Mouse (Mus musculus): Measurements from ENCODE around the gene Kifc1. TPM values are rescaled to one million over a fixed set of nuclear protein-coding genes. Genes with fewer than 3 reads are reported as not detected.
"Not testable (repeated sequence)": the region's sequence is repeated elsewhere in the genome, so short reads cannot be mapped to it uniquely, and the experiment has no call there.

The Kifc1 gene
- total RNA-seq, 2 experiments from 2014 or later, result 30.5 to 31.0 TPM

DNA sequence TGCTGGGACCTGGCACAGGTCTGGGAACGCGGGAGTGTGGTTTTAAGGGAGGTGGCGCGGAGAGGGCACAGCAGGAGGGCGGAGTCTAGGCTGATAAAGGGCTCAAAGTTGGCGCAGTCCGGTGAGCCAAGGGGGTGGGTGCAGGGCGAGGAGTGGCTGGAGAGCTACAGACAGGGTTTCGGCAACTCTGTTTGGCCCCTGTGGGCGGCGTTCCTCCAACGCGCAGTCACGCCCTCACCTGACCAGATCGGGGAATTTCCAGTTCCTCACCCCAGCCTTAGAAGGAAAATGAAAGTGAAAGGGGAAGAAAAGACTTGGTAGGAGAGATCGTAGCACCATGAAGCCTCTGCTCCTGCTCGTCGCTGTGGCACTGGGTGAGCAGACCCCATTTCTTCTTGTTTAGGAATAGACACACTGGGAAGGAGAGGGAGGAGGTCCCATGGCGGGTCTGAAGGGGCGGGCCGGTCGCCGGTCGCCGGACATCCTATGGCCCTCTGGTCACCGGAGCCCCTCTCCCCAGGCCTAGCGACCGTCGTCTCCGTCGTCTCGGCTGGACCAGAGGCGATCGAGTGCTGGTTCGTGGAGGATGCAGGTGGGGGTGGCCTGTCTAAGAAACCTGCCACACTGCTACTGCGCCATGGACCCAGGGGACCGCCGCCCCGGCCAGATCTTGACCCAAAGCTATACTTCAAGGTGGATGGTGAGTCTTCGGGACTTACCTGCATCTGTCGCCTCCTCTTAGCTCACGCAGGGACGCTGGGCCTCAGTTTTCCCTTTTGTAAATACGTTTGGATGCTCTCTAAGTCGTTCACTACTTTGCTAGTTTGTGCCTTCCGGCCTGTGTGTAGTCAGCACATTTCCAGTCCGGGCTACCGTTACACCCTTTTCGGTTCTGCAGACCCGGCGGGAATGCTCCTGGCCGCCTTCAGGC, 29.2 kb upstream of the Kifc1 start:
- DNase-seq (ENCODE audit: low spot score in 2 of 2), result peak in 1 of 2 experiments; percentile 69

DNA sequence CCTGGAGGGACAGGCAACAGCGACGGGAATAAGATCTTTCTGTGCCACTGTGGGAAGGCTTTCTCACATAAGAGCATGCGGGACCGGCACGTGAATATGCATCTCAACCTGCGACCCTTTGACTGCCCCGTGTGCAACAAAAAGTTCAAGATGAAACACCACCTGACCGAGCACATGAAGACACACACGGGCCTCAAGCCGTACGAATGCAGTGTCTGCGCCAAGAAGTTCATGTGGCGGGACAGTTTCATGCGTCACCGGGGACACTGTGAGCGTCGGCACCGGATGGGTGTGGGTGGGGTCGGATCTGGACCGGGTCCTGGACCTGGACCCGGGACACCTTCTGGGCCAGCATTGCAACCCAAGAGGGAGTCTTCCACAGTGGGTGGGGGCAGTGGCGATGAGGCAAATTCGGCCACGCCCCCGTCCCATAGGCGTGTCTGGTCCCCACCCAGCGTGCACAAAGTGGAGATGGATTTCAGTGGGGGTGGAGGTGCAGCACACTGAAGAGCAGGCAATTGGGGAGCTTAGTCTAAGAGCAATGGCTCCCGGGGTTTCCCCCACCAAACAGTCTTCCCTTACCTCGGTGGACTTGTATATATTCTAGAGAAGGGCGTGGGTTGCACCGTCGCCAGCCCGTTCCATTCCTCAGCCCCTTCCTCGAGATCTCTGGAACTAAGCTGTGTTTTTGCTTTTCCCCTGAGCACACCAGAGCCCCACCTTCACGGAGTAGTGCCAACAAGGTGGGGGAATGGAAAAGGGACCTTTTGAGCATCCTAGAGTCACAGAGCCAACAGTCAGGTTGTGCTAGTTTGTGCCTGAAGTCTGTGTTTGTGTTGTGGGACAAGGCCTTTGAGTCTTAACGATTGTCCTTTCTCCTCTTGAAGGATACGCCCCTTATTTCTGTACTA, 28.1 kb upstream of the Kifc1 start:
- no peak for DNase-seq (ENCODE audit: low spot score in 2 of 2)

DNA sequence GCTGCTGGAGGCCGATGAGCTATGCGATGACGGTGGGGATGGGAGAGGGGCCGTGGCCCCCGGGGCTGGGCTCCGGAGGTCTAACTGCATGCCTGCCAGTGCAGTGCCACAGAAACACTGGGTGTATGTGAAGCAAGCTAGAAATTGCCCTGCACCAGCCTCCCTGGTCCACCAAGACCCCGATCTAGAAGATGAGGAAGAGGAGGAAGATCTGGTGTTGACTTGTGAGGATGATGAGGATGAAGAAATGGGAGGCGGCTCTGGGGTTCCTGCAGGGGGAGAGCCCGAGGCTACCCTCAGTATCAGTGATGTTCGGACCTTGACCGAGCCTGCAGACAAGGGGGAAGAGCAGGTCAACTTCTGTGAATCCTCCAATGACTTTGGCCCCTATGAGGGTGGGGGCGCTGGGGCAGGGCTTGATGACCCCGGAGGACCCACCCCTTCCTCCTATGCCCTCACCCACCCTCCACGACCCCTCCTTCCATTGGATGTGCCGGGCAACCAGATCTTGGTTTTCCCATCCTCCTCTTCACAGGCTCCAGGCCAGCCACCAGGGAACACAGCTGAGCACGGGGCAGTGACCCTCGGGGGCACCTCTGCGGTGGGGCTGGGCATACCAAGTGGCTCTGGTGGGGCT, 27.3 kb upstream of the Kifc1 start:
- DNase-seq (ENCODE audit: low spot score in 2 of 2), result no peak

- DNase-seq (ENCODE audit: low spot score in 2 of 2), result no peak
Observed at GRCm38 (mm10) chr17:33916847-33917655, 26.6 kb upstream of the Kifc1 start.

GRCm38 (mm10) chr17:33916294-33916693, 25.8 kb upstream of the Kifc1 start:
- no peak for DNase-seq (ENCODE audit: low spot score in 2 of 2)

GRCm38 (mm10) chr17:33915671-33916250, 25.3 kb upstream of the Kifc1 start, which contains the start of the genes Tapbp and Zbtb22:
Tapbp (plus strand) TSS chr17:33915899.
Zbtb22 (plus strand) TSS chr17:33915904.
- DNase-seq (ENCODE audit: low spot score in 2 of 2), result peak; percentile 82 to 90

DNA sequence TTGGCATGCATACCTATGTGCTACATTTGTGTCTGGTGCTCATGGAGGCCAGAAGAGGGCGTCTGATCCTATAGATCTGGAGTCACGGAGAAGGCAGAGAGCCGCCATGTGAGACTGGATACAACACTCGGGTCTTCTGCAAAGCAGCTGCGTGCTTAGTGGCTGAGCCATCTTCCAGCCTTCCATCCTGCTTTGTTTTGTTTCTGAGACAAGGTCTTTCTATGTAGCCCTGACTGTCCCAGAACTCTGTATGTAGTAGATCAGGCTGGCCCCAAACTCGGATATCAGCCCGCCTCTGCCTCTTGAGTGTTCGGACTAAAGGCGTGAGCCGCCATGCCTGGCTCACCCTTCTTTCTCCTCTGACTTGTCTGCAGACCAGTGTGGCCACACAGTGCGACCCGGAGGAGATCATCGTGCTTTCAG, 24.5 kb upstream of the Kifc1 start:
- DNase-seq (ENCODE audit: low spot score in 2 of 2), result no peak

GRCm38 (mm10) chr17:33913905-33914304, 23.4 kb upstream of the Kifc1 start:
- no peak for DNase-seq (ENCODE audit: low spot score in 2 of 2)

DNA sequence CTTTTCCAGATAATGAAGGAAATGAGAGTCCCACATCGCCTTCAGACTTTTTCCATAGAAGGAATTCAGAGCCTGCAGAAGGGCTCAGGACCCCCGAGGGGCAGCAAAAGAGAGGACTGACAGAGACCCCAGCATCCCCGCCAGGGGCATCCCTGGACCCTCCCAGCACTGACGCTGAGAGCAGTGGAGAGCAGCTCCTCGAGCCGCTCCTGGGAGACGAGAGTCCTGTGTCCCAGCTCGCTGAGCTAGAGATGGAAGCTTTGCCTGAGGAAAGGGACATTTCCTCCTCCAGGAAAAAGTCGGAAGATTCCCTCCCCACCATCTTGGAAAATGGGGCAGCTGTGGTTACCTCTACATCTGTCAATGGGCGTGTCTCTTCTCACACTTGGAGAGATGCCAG, 22.8 kb upstream of the Kifc1 start:
- no peak for DNase-seq (ENCODE audit: low spot score in 2 of 2)

DNA sequence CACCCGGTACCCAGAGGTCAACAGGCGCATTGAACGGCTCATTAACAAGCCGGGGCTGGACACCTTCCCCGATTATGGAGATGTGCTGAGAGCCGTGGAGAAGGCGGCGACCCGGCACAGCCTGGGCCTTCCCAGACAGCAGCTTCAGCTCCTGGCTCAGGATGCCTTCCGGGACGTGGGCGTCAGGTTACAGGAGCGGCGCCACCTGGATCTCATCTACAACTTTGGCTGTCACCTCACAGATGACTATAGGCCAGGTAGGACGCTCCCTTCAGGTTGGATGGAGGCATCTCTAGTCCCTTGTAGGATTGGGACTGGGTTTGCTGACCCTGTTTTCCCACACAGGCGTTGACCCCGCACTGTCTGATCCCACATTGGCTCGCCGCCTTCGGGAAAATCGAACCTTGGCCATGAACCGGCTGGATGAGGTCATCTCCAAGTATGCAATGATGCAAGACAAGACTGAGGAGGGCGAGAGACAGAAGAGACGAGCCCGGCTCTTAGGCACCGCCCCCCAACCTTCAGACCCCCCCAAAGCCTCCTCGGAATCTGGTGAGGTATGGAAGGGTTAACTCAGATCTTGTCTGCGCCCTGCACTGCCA, 21.5 kb upstream of the Kifc1 start:
- DNase-seq (ENCODE audit: low spot score in 2 of 2), result no peak

- DNase-seq (ENCODE audit: low spot score in 2 of 2), result no peak
Observed at GRCm38 (mm10) chr17:33911052-33911812, 20.8 kb upstream of the Kifc1 start.

- DNase-seq (ENCODE audit: low spot score in 2 of 2), result no peak
Observed at GRCm38 (mm10) chr17:33910346-33911051, 20.0 kb upstream of the Kifc1 start.

GRCm38 (mm10) chr17:33909869-33910250, 19.4 kb upstream of the Kifc1 start:
- no peak for DNase-seq (ENCODE audit: low spot score in 2 of 2)

DNA sequence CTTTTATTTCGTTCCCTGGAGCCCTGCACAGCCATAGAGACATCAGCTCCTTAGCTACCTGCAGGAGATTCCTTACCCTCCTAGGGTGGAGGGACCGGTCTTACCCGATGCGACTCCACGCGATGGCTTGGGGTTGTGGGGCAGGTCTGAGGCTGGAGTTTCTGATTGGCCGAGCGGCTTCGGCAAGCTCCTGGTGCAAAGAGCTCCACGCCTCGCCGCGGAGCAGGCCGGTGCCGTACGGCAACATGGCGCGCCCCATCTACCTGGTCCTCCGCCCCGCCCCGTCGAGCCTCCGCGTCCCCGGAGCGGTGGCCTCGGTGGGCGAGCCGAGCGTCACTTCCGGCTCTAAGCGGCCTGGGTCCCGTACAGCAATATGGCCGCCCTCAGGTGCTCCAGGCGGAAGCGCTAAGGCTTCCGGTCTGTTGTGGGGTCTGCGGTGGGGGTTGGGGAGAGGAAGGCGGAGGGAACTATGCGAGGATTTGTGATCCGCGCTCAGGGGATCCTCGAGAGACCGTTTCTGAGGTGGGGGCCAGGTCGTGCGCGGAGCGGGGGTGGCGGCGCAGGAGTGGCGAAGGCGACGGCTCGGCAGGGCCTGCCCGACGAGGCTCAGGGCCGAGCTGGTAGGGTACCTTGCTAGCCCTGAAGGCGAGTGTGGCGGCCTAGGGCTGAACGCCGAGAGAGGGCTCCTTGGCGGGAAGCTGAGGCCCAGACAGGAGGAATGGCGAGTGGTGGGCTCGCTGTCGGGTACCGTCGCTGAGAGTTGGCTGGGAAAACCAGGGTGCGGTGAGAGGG, 18.8 kb upstream of the Kifc1 start, which contains the start of gene Daxx:
TSS of gene Daxx (plus strand) at position 338 of the 792 bp plus-strand sequence.
- DNase-seq (ENCODE audit: low spot score in 2 of 2), result peak; percentile 98

- DNase-seq (ENCODE audit: low spot score in 2 of 2), result no peak
Observed at GRCm38 (mm10) chr17:33908331-33909076, 18.0 kb upstream of the Kifc1 start.

GRCm38 (mm10) chr17:33904835-33905234, 14.4 kb upstream of the Kifc1 start, which contains the start of gene Platr17:
Platr17 (plus strand) TSS chr17:33905135.
- not testable (repeated sequence) for DNase-seq (ENCODE audit: low spot score in 2 of 2)

Data from adrenal gland, postnatal 4 days (tissue).